Mouse (Mus musculus): ENCODE data around the gene Edem3. TPM values are rescaled to one million over a fixed set of nuclear protein-coding genes. Genes with fewer than 3 reads are reported as not detected.

Edem3 gene
- polyA plus RNA-seq, 1 experiment from 2014 or later, result 17.4 TPM

GRCm38 (mm10) chr1:151863135-151863796 is 108.1 kb downstream of the Edem3 start:
- Histone ChIP-seq H3K4me3 (no peak overlapping the region), H3K9me3 (replicated peaks) (no peaks in the 10 kb centered on the region), H3K27me3 (ENCODE audit: low read depth, poor library complexity, severe bottlenecking) (no peaks in the 10 kb centered on the region), H3K27ac (no peak overlapping the region), H3K36me3 (no peaks in the 10 kb centered on the region), H3K4me1 (no peaks in the 10 kb centered on the region)
- DNase-seq (ENCODE audit: low spot score), result no peak
- 90% methylated on average over 17 of the region's 17 CpGs for WGBS

DNA sequence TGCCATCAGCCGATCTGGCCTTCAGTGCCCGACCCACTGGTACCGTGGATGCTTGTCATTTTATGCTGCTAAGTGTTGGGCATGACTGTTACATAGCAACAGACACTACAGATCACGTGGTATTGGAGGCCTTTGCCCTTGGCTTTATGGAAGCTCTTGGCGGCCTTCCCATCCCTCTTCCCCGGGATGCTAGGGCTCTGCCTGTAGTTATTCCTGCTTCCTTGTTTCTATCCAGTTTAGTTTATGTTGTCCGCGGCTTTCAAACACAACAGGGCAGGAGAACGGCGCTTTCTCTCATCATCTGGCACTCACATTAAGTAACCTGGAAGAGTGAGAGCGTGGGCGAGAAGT is 108.6 kb downstream of the Edem3 start:
- Histone ChIP-seq H3K36me3 (no peaks in the 10 kb centered on the region), H3K27me3 (ENCODE audit: low read depth, poor library complexity, severe bottlenecking) (no peaks in the 10 kb centered on the region), H3K27ac (no peak overlapping the region), H3K4me1 (no peaks in the 10 kb centered on the region), H3K9me3 (replicated peaks) (no peaks in the 10 kb centered on the region), H3K4me3 (no peak overlapping the region)
- WGBS, result 91% methylated on average over 12 of the region's 12 CpGs
- DNase-seq (ENCODE audit: low spot score), result no peak

GRCm38 (mm10) chr1:151864326-151864725 is 109.2 kb downstream of the Edem3 start:
- H3K36me3 ChIP-seq, result no peaks in the 10 kb centered on the region
- no peak overlapping the region for H3K27ac ChIP-seq
- DNase-seq (ENCODE audit: low spot score), result no peak
- H3K9me3 ChIP-seq (replicated peaks), result no peaks in the 10 kb centered on the region
- no peaks in the 10 kb centered on the region for H3K4me1 ChIP-seq
- 93% methylated on average over 6 of the region's 6 CpGs for whole genome bisulfite sequencing
- no peaks in the 10 kb centered on the region for H3K27me3 ChIP-seq (ENCODE audit: low read depth, poor library complexity, severe bottlenecking)
- no peak overlapping the region for H3K4me3 ChIP-seq

Other genes with a start within 250 kb of the Edem3 start
- gene Fam129a, start 184.2 kb upstream of the Edem3 start, polyA plus RNA-seq (2016; fragmentation: Nextera tagmentation; extraction: Ambion mirVana), result 0.90 and 1.3 TPM in 2 replicates

Measured in limb, embryonic 10.5 days (tissue).